Mouse (Mus musculus) cerebellum, adult 18-20 months (tissue): ENCODE measurements around the gene Ppard.

Source experiments
- DNase-seq, 2 experiments: peaks; one replicate each; pipeline ENCODE4 v3.0.0; 2021

Gene Ppard

DNA sequence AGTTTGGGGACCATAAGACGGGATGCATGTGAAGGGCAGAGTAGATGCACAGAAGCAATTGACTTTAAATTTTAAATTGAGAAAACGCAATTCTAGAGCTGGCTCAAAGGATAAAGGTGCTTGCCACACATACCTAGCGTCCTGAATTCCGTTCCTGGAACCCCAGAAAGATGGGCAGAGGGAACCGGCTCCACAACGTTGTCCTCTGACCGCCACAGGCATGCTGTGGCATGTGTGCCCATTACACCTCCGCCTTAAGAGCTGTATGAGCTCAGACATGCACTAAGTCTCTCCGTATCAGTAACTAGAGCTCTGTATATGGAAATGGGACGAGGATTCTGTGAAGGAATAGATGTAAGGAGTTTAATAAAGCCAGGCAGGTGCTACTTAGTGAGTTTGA lies 7.9 kb upstream of the Ppard start:
- DNase-seq: no peak

DNA sequence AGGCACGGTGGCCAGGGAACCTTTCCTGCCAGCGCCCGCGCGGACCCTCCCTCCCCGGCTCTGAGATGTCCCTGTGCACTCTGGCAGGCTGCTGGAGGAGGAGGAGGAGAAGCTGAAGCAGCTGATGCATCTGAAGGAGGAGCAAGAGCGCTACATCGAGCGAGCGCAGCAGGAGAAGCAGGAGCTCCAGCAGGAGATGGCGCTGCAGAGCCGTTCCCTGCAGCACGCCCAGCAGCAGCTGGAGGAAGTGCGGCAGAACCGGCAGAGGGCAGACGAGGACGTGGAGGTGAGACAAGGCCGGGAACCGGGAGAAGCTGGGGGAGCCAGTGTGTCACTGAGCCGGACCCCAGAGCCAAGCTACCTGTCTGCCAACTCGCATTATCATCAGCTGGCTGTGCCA lies 6.5 kb upstream of the Ppard start:
- DNase-seq: peak; percentile 90 to 93

DNA sequence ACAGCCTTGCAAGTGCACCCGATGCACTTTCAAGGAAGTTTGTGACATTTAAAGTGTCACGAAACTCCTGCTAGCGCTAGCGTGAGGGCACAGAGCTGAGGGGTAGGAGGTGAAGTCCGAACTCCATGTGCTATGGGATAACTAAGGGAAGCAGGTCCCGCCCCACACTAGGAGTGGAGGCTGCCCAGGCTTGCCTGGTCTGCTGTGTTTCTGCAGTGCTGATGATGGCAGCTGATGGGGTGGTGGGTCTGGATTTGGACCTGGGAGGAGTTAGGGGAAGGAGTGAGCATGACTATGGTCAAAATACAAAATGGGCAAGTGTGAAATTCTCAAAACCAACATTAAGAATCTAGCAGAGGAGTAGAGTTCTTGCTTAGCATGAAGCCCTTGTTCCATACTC lies 2.0 kb upstream of the Ppard start:
- DNase-seq: no peak

DNA sequence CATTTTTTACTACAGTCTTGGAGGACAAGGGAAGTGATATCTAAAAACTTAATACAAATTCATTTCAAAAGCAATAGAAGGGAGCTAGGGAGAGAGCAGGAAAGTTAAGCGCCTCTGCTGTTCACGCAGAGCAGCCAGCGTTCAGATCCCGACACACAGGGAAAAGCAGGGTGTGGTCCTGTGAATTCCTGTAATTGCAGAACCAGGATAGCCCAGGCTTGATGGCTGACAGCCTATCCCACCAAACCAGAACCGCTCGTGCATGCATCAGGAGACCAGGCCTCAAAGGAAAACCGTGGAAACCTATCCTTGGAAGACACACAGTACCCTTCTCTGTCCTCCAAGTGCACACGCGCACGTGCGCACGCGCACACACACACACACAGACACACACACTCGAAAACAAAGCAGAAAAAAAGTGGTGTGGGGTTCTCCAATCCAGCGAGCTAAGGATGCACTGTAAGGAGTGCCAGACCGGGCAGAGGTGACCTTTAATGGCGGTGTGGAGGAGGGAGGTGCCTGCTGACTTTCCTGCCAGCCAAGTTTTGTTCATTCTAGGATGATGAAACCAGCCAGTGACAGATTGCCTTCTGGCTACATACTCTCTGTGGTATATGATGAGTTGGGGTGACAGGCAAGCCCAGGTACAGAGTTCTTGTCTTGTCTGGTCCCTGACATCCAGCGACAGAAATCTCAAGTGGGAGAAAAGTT lies 1.3 kb upstream of the Ppard start:
- no peak for DNase-seq

DNA sequence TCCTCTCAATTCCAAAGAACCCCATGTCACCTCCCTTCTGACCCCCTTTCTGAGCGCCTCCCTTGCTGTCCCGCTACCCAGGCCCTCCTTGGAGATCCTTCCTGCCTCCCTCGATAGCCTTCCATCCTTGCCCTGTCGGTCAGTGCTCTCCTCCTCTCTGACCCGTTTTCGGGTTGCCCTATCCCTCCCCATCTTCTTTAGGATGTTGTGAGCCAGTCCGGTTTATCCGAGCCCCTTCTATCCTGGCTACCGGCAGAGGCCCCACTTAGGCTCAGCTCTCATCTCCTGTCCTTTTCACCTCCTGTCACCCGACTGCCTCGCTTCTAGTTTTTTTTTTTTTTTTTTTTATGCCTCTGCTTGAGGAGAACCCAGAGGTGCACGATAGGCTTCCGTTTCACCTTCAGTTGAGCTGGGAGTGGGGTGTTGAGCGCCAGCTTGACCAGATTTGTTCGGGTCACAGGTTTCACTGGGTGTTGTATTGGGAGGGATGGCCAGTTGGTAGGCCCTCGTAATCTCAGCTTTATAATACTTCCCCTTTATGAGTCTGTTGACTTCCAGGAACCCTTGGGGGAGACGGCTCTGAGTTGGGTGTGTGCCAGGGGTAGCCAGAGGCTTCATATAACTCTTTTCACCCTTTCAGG lies 711 bp downstream of the Ppard start:
- DNase-seq: peak in 1 of 2 experiments; percentile 21

DNA sequence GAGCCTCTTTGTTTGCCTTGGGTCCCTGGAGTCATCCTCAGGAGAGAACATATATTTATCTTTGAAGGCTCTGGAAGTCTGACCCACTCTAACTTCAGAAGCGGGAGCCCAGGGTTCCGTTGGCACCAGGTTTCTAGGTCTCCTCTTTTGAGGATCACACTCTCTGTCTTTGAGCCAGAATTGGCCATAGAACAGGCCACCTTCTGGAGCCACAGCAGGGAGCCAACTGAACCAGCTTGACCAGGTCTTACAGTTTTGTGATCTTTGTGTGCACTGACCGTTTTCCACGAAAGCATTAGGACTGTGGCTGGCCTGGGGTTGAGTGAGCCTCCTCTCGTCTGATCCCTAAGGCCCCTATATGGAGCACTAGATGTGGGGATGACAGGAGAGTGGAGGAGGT lies 2.1 kb downstream of the Ppard start:
- peak; percentile 59 to 62 for DNase-seq

DNA sequence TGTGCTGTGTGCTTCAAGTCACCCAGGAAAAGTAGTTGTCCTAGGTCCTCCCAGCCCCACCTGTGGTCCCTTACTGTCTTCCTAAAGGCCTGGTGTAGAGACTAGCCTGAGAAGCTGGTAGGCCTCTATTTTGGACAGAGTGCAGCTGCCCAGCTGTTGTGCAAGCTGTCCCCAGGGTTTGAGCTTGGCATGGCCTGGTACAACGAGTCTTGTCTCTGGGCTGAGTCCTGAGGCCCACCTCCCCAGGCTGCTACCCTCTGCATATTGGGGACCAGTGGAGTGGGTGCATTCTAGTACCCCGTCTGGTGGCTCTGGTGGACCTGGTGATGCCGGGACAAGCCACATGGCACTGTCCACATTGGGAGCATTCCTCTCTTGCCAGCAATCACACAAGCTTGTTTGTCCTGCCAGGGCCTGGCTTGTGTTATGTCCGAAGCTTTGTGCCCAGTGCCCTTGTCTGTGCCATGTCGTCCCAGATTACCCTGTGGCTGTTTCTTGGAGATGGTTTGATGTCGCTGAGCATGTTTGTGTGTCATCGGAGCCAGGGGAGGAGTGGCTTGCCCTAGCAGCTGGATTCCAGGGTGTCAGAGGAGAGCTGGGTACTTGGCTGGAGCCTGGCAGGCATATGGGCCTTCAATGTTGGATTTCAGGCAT lies 3.6 kb downstream of the Ppard start:
- DNase-seq: no peak

DNA sequence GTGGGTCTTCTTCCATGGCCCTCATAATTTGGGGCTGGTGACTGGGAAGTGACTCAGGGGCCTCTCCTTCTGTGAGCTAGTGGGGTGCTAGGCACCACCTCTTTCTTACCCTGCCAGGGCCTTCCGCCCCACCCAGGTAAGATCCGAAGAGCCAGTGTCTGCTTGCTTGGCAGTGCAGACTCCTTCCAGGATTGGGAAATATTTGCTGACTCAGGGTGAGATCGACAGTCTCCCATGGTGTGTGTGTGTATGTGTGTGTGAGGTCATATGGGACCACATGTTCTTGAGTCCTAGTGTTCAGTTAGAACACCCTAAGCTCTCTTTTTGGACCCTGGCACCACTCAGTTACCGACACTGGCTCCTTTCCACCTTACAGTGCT lies 4.1 kb downstream of the Ppard start:
- no peak for DNase-seq

DNA sequence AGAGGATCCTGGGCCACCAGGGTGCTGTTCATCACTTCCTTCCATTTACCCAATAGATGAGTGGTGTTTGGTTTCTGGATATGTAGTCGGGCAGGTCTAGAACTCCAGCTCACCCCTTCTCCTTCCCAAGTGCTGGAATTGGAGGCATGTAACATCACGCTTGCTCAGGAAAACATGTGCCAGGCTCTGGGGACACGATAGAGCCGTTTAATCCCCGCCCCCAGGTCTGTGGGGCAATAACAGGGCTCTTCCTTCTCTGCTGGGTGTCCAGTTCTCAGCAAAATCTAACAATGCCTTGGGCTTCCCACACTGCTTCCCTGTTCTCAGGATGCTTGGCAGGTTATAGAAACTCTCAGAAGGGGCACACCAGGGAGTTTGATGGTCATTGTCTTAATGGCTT lies 4.9 kb downstream of the Ppard start:
- DNase-seq: no peak

DNA sequence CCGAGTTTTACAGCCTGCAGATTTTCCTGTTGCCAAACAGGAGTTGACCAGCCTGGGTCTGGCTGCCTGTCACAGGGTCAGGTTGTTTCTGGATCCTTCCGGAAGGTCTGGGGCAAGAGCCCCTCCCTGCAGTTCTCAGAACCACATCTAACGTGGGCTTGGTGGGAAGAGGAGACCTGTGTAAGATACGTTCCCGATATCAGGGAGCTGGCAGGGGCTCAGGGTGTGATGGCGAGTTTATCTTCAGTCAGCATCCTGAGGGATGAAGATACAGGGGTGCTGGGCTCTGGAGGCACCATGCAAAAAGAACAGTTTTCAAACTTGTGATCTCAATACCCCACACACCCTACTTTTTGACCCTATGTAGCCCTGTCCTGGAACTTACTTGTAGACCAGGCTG lies 5.4 kb downstream of the Ppard start:
- no peak for DNase-seq

DNA sequence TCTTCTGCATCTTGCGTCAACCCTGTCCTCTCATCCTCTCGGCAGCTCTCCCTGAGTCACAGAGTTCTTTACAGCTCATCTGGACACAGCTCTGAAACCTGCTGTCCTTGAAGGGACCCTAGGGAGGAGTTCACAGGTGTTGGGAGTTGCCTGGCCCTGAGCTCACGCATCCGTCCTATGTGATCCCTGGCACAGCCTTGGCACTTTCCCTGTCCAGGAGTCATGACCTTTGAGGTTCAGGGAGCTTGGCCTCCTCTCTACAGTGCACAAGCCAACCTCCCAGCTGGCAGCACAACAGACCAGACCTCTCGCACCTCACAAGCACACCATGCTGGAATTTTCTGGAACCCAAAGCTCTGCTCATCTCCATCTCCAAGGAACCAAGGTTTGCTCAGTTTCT lies 8.3 kb downstream of the Ppard start:
- DNase-seq: no peak

DNA sequence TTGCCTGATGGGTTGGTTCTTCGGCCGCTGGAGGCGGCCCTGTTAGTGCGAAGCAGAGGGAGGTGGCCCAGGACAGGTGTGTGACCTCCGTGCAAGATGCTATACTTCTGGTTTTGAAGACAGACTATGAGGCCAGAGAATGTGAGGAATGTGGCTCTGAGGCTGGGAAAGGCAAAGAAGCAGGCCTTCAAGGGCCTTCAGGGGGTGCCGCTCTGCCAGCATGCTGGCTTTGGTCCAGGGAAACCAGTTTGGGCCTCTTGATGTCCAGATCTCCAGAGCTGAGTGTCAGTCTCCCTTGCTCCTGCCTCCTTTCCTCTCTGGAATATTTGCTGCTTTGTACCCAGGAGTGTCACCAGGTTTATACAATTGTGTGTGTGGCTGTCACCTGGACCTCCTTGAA lies 9.8 kb downstream of the Ppard start:
- no peak for DNase-seq

DNA sequence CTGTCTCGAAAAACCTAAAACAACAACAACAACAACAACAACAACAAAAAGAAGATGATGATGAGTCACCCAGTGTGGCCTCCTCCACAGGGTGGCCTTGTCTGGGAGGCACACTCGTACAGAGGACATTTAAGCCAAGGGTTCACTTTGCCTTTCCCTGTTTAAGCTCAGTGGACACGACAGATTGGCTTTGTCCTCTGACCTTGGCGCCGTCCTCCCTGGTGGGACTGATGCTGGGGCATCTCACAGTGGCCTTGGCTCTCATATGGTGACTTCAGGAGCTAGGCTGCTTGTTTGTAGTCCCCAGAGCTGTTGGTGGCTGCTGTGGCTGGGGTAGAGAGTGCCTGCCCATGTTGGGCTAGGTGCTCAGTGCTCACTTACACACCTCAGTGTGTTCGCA lies 11.7 kb downstream of the Ppard start:
- no peak for DNase-seq

DNA sequence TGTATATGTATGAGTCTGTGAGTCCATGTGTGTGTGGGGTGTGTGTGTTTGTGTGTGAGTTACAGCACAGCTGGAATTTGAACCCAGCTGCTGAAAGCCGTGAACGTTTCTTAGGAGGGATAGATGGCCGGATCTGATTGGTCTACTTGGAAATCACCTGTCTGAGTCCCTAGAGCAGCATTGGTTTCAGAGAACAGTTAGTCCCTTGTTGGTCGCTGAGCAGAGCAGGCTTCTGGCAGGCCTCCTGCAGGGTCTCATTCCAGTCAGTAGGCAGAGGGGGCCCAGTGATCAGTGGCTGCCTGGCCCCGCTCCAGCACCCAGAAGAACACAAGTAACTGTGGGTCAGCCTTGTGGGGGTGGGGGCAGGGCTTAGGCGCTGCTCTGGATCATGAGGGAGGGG lies 12.2 kb downstream of the Ppard start:
- DNase-seq: no peak

DNA sequence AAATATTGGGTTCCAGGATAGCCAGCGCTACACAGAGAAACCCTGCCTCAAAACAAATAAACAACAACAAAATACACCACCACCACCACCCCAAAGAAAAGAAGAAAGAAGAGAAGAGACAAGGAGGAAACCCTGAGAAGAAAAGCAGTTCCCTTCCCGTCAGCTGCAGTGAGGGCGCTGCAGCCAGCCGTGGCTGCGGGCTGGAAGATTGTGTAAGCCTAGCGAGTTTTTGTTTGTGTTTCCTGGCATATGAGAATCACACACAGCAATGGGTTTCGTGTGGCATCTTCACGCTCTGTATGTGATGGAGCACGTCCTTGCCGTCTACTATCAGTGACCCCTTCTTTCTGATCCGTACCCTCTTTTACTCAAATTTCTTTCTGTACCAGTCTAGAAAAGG lies 14.1 kb downstream of the Ppard start:
- no peak for DNase-seq

DNA sequence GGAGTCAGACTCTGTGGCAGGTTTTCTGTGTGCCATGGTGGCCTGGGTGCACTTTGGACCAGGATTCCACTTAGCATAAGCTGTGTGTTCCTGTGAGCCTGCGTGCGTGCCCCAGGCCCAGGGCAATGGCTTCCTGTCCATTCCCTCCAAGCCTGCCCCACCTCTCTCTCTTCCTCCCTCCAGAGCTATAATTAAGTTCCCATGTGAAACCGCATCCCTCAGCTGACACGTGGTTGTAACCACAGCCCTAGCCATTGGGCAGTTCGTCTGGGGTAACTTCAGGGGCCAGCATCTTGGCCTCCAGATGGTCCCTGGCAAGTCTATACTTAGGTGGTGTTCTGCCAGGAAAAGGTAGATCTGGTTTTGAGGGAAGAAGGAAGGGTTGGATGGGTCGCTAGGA lies 15.1 kb downstream of the Ppard start:
- no peak for DNase-seq

DNA sequence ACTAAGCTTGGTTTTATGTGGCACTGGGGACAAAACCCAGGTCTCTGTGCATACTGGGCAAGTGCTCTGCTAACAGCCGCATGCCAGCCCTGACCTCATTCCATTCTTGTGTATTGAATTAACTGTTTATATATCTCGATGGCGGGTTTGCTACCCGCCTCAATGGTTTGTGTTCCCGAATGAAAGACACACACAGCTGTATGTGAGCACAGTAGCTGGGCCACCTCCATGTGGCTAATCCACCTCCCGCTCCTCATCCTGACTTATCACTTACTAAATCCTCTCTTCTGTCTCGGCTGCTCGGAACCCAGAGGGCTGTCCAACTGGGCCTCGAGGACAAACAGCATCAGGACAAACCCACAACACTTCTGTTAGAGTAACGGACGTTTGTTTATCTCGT lies 16.6 kb downstream of the Ppard start:
- no peak for DNase-seq

DNA sequence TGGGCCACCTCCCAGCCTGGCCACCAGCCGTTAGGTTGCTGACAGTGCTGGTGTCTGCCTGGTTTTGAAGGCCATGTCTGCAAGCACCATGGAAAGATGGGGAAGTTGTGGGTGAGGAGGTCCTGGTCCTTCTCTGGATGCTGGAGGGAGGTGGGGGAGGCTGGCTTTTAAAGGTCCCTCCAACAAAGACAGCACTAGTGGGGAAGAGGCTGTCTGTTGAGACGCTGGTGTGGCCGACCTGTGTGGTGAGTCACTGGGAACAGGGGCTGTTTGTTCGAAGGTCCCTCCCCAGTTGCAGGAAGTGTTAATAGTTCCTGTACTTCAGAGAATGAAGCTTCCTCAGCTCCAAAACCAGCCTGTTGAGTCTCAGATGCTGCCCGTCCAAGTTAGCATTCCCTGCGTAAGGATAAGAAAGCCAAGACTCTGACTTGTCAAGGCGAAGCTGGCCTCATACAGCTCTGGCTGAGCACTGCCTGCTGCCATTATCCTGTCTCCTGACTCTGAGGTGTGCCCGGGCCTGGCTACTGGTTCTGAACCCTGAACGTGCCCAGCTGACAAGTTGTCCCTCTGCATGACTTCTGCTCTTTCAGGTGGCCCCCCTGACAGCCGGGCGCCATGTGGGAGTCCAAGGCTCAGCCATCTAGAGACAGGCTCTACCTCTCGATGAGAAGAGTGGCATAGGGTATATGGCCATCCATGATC lies 19.2 kb downstream of the Ppard start:
- no peak for DNase-seq

DNA sequence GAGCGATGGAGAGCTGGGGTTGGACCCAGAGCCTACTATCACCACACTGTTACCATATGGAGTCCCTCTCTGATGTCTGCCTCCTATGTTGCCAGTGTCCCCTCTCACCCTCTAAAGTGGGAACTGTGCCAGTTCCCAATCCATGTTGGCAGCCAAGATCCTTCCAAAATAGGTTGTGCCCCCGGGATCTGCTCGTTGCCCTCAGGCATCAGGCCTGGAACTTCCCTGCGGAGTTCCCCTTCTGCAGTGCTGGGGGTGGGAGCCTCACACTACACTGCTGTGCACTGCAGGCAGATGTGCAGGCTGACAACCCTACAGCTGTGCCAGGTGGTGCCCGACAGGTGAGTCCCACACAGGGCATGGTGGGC lies 19.8 kb downstream of the Ppard start:
- no peak for DNase-seq

DNA sequence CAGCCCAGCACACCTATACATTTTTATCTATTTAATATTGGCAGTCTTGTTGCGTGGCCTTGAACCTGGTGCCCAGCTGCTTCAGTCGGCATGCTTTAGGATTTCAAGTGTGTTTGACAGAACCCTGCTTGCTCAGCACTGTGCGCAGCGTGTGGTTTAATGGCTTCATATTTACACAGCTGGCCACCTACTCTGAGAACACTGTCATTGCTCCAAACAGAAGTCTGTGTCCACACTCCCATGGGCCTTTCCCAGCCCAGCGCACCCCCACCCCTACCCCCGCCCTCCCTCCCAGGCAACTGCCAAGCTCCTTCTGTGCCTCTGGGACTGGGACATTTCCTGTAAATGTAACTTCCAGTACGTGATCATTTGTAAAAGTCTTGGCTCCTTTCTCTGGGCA lies 20.7 kb downstream of the Ppard start:
- DNase-seq: no peak

DNA sequence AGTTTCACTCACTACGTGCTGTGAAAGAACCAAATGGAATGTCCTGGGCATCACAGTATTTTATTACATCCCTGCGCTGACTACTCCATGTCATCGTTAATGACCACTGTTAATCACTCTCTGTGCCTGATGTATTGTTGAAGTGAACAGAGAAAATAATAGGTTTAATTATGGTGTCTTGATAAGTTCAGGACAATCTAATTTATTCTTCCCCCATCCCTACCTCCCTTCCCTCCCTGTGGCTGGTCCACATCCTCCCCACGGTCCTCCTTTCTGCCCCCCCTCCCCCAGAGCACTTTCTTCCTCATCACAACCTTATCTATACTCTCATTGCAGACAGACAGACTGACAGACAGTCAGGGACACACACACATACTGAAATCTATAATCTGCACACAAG lies 22.3 kb downstream of the Ppard start:
- DNase-seq: no peak

DNA sequence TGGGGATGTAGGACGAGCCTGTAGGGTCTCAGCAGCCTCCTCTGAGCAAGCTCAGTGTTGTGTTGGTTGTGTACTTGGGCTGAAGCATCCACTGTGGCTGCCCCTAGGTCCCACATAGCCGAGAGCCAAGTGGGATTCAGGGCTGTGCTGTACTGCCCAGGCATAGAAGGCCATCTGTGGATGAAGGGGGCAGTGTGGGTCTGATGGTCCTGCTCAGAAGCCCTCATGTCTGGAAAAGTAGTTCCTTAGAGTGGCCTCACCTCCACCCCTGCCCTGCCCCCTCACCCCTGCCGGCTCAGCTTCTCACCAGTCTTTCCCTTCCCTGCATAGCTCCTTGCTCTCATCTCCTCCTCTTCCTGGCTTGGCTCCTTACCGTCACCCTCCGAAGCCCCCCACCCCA lies 23.2 kb downstream of the Ppard start:
- DNase-seq: no peak

DNA sequence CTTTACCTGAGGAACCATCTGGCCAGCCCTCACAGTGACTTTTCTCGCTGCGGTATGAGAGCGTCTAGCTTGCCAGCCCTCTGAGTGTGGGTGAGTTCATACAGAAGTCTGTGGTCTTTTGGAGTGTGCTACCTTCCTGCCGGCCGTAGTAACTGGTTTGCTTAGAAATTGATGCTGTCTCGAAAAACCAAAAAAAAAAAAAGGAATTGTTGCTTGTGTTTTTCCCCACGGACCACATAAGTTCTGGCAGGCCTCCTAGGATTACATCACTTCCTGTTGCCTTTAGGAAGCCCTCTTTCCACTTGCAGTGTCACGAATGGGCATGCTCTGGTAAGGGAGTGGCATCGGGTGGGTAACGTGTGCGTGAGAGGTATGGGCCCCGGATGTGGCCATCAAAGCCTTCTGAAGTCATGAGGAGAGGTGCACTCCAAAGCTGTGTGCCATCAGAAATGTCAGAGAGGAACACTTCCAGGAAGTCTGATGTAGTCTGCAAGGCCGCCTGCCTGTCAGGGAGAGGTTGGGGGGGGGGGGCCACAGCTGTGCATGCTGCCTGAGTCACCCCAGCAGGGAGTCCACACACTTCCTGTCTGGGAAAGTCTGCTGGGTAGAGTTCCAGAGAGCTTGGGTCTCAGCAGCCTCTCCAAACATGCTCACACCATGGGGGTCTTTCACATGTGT lies 24.3 kb downstream of the Ppard start:
- DNase-seq: no peak

DNA sequence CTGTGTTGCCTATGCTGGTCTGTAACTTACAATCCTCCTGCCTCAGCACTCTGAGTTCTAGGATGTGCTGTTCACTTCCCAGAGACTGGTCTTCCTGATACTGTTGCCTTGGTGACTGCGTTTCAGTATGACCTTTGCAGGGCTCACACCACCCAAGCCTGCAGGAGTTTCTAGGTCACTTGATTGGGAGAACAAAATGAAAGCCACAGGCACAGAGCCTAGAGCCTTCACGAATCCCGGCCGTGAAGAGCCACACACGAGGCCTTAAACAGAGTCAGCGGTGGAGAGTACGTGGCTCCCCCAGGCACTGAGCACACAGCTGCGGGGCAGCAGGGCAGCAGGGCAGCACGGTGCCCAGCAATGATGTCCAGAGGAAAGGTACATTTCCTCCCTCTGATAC lies 25.8 kb downstream of the Ppard start:
- DNase-seq: no peak
